10 mouse cellular contexts compared by ENCODE assay signal in the genomic region with DNA sequence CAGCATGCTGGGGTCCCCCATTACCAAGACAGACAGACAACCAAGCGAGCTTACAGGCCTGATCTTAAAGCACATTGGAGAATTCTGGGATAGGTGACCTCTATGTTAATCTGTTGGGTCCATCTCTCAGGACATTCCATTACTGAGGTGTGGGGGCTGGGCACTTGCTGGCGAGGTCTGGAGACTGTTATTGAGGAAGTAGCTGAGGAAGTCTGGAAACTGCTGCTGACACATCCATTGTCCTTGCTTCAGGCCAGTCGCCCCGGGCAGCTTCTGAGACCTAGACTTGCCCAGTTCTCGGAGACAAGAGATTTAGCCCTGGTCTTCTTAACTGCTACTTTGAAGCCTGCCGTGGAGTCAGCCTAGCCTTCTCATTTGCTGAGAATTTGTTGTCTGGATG.
DNase-seq lines count a peak whose midpoint lies in the region; ATAC-seq and TF ChIP-seq lines count a peak whose summit lies in the region.
"Had no signal": no experiment of that assay in that cellular context is flagged by ENCODE, and none has a peak within 500 bp of the region (broad histone marks: within the 10 kb centered on the region; RNA-seq: fewer than 3 reads in every experiment).

No protein-coding gene starts in this region.

- H3K27ac ChIP-seq in liver, embryonic 12.5 days = no peak overlapping the region
- no peak overlapping the region; the same call in 1 of the 2 replicates for H3K27ac ChIP-seq in kidney, adult 2 months (ENCODE audit: insufficient read depth, low read depth, low read length)
- H3K27ac ChIP-seq in cerebellum, adult 2 months (ENCODE audit: insufficient read depth, low read length) = no peak overlapping the region
- H3K27ac ChIP-seq: neural tube, embryonic 12.5 days had no signal

- H3K4me3 ChIP-seq in liver, embryonic 12.5 days = no peak overlapping the region
- H3K4me3 ChIP-seq in kidney, adult 2 months (ENCODE audit: insufficient read depth, low read depth, low read length) = no peak overlapping the region
- no peak overlapping the region for H3K4me3 ChIP-seq in cerebellum, adult 2 months (replicated peaks; ENCODE audit: insufficient read depth, low read depth, low read length)
- H3K4me3 ChIP-seq: neural tube, embryonic 12.5 days had no signal

- no peak for TF ChIP-seq POLR2A in kidney, adult 2 months (IDR thresholded peaks at IDR 0.05; ENCODE audit: low read depth, low read length)
- no peak for TF ChIP-seq POLR2A in cerebellum, adult 2 months (IDR thresholded peaks at IDR 0.05; ENCODE audit: borderline replicate concordance, insufficient read depth, low read length)

- TF ChIP-seq CTCF in kidney, adult 2 months (conservative IDR thresholded peaks at IDR 0.05; ENCODE audit: insufficient read depth, insufficient read length, low read depth, low read length) = no peak
- TF ChIP-seq CTCF in cerebellum, adult 2 months (IDR thresholded peaks at IDR 0.05; ENCODE audit: borderline replicate concordance, insufficient read depth, low read depth, low read length) = no peak

- peak; percentile 8 for DNase-seq in liver
- DNase-seq in embryo, embryonic 10.5 days (ENCODE audit: low spot score) = peak; percentile 28
- DNase-seq in kidney, adult 2 months = peak; percentile 68
- peak; percentile 48 for DNase-seq in lung, postnatal 10 days
- no peak for DNase-seq in ovary, postnatal 36 days (ENCODE audit: low spot score)
- DNase-seq in cerebellum, adult 2 months = no peak
- DNase-seq in cerebellum, adult 8-10 months = no peak
- DNase-seq: cerebellum, postnatal 14 days had no signal

- H3K36me3 ChIP-seq in liver, embryonic 12.5 days = no peaks in the 10 kb centered on the region
- H3K36me3 ChIP-seq in kidney, adult 2 months (ENCODE audit: control insufficient read depth, insufficient read depth, low read length) = no peaks in the 10 kb centered on the region
- H3K36me3 ChIP-seq: neural tube, embryonic 12.5 days had no signal

- H3K27me3 ChIP-seq in liver, embryonic 12.5 days (replicated peaks) = no peaks in the 10 kb centered on the region
- no peaks in the 10 kb centered on the region for H3K27me3 ChIP-seq in kidney, adult 2 months (replicated peaks; ENCODE audit: control insufficient read depth, insufficient read depth, low read length)
- no peaks in the 10 kb centered on the region for H3K27me3 ChIP-seq in cerebellum, adult 2 months (ENCODE audit: control insufficient read depth, insufficient read depth, low read length)
- H3K27me3 ChIP-seq: neural tube, embryonic 12.5 days had no signal

- no peaks in the 10 kb centered on the region for H3K4me1 ChIP-seq in liver, embryonic 12.5 days
- H3K4me1 ChIP-seq in kidney, adult 2 months (ENCODE audit: control insufficient read depth, insufficient read depth, low read length) = no peaks in the 10 kb centered on the region
- H3K4me1 ChIP-seq in cerebellum, adult 2 months (ENCODE audit: control insufficient read depth, insufficient read depth, low read length) = no peaks in the 10 kb centered on the region

- H3K4me2 ChIP-seq in liver, embryonic 12.5 days = no peak overlapping the region
- H3K4me2 ChIP-seq: neural tube, embryonic 12.5 days had no signal

- 36% methylated on average over 6 of the region's 6 CpGs for WGBS in liver, embryonic 12.5 days (ENCODE audit: insufficient replicate concordance)
- WGBS in kidney, adult 2 months = 51% methylated on average over 6 of the region's 6 CpGs
- 74% methylated on average over 6 of the region's 6 CpGs for WGBS in cerebellum, adult 2 months

- H3K9ac ChIP-seq in liver, embryonic 12.5 days = no peak overlapping the region
- H3K9ac ChIP-seq: neural tube, embryonic 12.5 days had no signal

- no peak for ATAC-seq in liver, embryonic 12.5 days

- H3K9me3 ChIP-seq in liver, embryonic 12.5 days (replicated peaks) = no peaks in the 10 kb centered on the region

Comparison
In these comparisons a context has a peak if more than half of its experiments do, and no peak if none do; other contexts are left out.
1. DNase-seq: peak in liver (single experiment), embryo, embryonic 10.5 days (single experiment), kidney, adult 2 months (single experiment) and lung, postnatal 10 days (single experiment); none in ovary, postnatal 36 days (single experiment), cerebellum, adult 2 months (0 of 2) and cerebellum, adult 8-10 months (single experiment).